Mouse (Mus musculus) gastrocnemius, adult 18-20 months (tissue): ENCODE data around the gene Gm45837. TPM values are rescaled to one million over a fixed set of nuclear protein-coding genes. Genes with fewer than 3 reads are reported as not detected.

Experiments
- DNase-seq: peaks from one replicate; pipeline ENCODE4 v3.0.0; 2021; ENCODE audit warnings: low spot score
- total RNA-seq, 2 experiments: library from RNA; stranded (reverse); gene quantifications; 2 replicates each; pipeline ENCODE4 v1.2.3; 2021

Gm45837 gene
- total RNA-seq, 2 experiments from 2014 or later, result not detected

DNA sequence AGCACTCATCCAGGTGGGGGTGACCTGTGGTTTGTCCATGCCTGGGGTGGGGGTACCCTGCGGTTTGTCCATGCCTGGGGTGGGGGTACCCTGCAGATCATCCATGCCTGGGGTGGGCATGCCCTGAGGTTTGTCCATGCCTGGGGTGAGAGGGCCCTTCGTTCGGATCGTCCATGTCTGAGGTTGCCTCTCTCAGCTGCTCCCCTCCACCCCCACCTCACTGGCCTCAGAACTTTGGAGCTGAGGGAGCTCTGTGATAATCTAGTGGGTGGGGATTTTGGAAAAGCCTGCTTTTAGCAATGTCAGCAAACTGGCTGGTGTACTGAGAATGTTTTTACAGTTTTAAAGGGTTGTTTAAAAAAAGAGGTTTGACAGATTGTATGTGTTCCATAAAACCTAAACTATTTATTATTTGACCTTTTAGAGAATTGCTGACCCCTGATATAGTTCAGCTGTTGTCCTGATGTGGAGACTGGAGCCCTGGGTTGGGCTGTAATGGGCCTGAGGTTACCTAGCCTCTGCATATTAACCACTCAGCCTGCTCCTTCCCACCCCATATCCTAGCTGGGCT, 18.7 kb upstream of the Gm45837 start:
- DNase-seq, result no peak

DNA sequence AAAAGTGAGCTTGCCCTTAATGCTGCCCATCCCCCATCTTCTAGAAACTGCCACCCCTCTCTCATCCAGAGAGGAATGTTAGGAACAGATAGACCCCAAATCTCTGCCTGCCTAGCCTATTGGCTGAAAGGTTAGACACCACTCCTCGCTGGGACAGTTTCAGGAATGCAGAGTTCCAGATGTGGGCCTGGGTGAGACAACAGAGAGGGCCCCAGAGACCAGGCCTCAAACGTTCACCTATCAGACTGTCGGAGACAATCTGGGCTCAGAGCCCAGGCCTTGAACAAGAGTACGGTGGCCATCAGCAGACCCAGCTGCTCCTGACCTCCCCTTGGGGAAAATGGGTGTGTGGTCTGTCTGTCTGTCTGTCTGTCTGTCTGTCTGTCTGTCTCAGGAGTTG, 17.7 kb upstream of the Gm45837 start:
- no peak for DNase-seq

DNA sequence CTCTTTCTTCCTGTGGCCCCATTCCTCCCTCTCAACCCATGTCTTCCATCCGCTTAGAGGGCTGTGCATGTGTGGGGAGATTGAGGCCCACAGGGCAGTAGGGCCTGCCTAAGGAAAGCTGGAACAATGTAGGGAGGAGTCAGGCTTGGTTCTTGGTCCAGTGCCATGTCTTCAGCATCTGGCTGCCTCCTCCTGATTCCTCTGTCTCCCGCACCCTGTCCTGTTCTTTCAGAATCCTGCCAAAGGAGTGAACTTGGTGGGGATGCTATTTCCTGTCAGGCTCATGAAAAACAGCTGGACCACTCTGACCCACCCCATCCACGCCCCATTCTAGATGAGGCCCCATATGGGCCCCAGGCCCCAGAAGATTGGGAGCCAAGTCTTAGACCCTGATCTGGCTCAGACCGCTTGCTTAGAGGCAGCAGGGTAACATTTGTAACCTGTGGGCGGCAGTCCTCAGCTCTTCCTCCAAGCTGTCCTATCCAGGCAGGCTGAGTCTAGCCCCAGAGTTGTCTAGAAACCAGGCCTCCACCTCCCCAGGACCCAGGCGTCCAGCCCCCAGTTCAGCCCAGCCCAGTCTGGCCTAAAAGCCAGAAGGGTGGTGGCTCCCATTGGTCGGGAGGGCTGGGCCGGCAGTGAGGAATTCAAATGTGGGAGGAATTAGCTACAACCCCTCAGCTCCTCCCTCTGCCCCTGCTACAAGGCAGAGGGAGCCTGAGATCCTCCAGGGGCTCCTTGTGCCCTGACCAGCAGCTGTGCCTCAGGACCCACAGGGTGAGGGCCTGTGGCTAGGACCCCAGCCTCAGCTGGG, 16.8 kb upstream of the Gm45837 start:
- DNase-seq, result peak; percentile 78

DNA sequence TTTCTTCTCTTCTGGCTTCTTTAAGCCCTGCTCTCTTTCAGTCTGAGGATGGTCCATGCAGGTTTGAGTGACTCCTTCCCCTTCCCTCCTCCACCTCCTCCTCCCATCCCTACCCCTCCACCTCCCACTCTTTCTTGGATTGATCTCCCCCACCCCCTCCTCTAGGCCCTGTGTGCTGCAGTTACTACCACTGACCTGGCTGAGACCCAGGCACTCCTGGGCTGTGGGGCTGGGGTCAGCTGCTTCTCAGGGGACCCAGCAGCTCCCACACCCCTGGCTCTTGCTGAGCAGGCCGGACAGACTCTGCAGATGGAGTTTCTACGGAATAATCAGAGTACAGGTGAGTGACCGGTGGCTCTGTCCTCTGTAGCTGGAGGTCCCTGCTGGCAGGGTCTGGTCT, 16.1 kb upstream of the Gm45837 start:
- DNase-seq, result no peak

DNA sequence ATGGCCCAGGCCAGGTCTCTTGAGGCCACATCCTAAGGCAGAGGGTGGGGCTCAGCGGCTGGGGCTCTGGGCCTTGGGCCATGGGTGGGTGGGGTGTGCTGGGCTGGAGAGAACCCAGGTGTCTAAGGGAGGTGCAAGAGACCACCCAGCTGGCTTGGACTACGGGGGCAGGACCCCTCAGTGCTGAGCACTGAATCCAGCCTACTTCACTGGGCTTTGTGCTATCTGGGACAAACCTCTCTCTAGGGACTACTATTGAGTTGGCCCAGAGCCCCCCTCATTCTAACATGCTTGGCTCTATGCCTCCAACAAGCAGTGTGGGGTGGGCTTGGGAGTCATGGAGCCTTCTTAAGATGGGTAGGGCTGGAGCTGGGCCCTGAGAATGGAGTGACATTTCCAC, 15.2 kb upstream of the Gm45837 start:
- no peak for DNase-seq

DNA sequence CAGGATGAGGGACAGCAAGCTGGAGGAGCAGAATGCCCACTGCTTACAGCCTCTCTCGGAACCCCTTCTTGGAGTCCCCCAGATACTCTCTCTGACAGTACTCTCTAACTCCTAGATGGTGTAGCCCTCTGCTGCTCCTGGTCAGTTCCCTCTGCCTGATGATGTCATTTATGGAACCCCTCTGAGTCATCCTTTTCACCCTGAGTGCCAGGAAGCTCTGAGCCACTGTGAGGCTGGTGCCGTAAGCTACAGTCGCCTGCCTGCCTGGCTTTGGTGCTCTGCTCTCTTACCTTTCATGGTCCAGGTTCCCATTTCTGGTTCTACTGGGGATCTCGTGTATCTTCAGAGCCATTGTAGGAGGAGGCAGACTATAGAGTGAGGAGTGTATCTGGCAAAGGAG, 13.5 kb upstream of the Gm45837 start:
- no peak for DNase-seq

DNA sequence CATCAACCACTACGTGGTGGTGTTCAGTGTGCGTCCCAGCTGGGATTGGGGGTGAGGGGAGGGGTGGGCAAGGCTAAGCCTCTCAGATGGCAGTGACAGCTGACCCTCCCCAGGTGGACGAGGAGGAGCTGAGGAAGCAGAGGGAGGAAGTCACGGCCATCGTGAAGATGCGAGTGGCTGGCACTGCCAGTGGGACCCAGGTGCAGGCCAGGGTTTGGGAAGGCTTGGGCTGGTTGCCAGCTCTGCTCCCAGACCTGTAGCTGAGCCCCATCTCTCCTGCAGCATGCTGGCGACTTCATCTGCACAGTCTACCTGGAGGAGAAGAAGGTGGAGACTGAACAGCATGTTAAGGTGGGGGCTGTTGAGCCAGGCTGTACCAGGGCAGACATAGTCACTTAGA, 9.2 kb upstream of the Gm45837 start:
- no peak for DNase-seq

DNA sequence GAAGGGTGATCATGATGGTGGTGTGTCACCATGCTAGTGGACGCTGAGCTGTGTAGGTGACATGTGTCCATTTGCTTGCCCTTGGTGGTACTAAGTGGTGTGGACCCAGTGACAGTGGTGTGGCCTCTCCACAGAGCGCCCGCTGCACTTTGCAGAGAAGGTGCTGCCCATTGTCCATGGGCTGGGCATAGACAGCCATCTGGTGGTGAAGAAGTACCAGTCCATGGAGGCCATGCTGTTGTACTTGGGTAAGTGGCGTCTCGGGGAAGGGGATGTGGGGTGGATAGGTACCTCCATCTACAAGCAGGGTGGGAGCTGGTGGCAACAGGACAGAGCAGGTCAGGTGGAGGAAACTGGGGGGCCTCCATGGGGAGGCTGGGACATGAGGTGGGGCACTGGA, 6.9 kb upstream of the Gm45837 start:
- no peak for DNase-seq

DNA sequence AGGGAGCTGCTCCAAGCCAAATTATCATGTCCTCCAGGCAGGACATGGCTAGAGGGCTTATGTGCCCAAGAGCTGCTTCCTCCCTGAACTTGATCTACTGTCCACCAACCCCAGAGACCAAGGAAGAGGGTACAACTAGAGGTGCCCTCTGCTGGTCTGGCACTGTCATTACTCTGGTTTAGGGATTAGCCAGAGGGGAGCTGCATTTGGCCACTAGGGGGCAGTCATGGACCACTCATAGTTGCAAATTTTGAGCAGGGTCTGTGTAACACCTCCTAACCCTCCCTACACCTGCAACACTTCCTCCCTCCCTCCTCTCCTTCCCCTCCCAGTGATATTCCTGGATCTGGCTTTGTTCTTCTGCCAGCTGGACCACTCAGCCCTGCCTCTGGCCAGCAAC, 2.1 kb downstream of the Gm45837 start:
- peak; percentile 89 for DNase-seq

DNA sequence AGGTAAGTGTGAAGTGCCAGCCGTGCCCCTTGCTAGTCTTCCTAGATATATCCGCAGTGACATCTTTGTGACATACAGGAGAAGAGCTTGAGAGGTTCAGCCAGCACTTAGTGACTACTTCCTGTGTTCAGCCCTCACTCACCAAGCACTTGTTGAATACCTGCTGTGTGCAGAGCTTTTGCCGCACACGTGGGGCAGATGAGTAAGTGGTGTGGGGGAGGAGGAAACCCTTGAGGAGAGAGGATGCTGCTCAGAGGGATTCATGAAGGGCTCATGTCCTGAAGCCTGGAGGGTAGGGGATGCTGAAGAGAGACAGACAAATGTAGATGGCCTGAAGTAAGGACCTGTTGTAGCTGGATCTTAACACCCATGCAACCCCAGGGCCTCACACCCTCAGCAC, 3.5 kb downstream of the Gm45837 start:
- DNase-seq, result no peak

DNA sequence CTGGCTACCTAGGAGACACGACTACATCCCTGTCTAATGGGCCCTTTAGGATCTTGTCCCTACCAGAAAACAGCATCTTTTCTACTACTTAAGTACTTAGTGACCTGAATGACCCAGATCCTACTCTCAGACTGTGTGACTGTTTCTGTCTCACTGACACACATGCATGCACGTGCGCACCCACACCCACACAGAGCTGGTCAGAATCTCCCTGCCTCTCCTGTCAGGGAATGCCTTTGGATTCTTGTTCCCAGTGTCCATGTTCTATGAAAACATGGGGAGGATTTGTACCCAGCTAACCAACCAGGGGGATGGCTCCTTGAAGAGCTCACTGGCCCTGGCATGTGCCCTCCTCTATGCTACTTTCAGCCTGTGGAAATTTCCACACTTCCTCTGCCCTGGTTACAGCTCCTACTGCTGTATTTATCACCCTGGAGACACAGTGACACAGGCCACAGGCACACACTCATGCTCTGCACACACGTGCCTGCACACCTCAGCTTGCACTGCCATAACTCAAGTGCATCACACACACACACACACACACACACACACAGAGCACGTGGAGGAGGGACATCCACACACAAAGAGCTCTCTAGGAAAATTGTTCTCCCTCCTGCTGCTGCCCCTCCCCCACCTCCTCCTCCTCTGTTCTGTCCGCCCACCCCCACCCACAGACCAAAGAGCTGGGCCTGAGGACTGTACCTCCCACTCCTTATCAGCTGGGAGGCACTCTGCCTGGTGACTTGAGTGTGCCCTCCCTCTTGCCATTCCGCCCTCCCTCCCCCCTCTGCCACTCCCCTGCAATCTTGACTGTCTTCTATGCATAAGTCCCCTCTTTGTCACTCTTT, 4.2 kb downstream of the Gm45837 start:
- no peak for DNase-seq

DNA sequence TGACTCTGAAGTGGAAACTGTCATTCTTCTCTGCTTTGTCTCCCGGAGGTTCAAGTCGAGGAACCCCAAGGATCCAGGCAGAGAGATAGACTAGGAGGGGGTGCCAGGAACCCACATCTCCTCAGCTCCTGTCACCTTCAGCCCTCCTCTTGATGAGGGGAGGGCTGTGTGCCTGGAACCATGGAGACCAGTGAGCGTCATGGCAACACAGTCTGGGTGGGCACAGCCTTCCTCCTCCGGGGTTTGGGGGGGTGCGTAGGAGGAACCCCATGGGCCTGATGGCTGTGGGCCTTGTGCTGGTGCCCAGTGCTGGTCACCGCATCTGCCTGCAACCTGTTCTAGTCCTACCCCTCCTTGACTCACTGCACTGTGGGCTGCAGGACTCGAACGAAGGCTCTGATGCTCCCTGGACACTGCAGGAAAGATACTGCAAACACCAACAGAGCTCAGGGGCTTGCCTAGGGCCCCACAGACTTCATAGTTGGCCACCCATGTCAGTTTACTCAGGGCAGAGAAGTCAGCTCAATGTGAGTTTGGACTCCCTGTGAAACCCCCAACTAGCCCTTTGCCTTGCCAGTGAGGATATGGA, 4.9 kb downstream of the Gm45837 start:
- no peak for DNase-seq

DNA sequence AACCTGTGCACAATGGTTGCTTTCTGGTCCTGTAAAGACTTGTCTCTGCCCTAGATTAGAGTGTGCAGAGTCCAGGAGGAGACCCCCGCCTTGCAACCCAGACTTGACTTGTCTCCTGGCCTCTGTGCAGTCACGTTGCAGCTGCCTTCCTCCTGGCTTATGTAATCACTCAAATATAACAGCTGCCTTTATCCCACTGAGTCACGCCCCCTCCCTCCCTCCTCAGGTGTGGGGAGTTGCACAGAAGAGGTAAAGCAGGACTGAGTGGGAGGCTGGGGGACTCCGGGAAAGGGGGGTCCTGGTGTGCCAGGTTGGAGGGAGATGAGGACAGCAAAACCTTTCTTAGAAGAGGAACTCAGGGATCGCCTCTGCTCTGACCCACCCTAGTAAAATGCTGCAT, 5.7 kb downstream of the Gm45837 start:
- no peak for DNase-seq

DNA sequence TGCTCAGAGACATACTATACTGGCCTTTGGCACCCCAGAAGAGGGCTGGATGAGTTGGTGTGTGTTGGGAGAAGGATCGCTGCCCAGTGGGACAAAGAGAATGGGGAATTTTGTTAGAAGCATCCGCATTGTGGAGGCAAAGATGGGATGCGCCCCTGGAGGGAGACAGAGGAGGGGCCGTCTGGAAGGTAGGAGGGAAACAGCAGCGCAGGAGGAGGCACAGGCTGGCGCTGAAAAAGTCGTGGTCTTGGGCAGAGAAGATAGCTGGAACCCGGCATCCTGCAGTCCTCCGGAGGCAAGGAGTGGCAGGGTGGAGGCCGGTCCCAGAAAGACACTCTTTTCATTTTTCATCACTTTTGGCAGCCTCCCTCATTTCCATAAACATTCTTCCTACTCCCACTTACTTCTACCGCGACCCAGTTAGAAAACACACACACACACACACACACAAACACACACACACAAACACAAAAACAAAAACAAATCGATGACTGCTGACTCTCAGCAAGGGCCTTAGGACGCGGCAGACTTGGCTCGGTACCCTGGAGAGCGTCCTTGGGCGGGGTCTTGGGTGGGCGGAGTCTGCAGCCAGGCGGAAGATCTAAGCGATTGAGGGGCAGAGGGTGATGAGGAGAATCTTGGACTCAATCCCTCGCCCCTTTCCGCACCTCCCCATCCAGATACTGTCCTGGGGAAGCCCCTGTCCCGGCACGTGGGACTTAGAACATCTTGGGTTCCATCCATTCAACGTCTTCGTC, 8.5 kb downstream of the Gm45837 start:
- DNase-seq, result no peak

DNA sequence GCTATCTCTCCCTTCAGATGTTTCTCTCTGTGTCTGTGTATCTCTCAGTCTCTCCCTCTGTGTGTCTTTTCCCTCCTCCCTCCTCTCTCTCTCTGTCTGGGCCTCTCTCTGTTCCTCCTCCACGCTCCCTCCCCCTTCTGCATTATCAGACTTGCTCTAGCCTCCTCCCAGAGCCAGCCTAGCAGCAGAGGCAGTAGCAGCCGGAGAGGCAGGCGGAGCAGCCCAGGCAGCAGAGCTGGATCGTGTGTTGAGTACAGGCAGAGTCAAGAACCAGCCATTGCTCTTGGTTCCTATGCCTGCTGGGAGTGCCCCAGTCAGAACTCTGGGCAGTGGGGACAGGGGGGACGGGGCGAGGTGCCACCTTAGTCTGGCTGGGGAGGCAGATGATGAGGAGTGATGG, 10.8 kb downstream of the Gm45837 start, which contains the start of gene Pde2a:
Gene Pde2a, plus strand, starts transcription at position 163 of the 400 bp plus-strand sequence.
- no peak for DNase-seq

DNA sequence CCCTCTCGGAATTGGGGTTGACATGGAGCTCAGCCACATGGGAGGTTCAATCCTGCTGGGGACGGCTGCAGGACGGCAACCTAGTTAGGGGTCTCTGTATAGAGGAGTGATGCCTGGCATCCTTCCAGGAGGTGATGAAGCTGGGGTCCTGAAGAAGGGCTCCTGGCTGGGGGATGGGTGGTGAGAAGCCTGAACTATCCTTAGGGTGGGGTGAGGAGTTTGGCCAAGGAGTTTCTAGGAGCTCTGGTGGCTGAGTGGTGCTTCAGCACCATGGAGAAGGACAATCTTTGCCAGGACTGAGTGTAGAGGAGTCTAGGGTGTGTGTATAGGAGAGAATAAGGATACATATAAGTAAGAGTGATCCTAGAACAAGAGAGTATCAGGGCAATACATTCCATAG, 11.4 kb downstream of the Gm45837 start:
- DNase-seq, result no peak

DNA sequence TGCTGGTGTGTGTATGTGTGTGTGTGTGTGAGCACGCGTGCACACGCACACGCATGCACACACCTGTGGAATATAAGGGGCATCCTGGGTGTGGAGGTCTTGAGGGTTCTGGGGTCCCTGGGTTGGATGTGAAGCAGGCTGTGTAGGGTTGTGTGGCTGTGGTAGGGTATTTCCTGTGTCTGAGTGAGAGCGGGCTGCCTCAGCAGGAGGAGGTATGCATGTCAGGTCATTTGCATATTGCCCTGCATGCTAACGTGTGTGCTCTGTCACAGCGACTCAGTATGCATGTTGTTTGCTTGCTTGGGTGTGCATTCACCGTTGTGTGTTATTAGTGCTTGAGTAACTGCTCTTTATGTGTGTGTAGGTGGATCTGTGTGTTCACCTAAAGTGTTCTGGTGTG, 12.0 kb downstream of the Gm45837 start:
- no peak for DNase-seq

DNA sequence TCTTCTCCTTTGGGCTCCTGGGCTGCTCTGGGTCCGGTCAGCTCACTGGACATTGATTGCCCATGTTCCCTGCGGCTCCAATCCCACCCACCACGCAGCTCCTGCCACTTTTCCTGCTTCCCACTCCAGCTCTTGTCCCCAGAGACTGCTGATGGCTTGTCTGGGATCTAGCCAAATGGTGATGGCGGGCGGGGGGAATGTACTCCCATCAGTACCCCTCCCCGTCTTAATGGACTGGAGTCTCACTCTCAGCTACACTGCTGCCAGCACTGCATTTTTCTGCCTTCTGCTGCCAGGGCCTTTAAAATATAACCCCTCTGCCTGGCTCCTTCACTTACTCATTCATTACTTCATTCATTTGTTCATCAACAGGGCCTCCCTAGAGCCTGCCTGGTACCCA, 13.3 kb downstream of the Gm45837 start:
- DNase-seq, result no peak

DNA sequence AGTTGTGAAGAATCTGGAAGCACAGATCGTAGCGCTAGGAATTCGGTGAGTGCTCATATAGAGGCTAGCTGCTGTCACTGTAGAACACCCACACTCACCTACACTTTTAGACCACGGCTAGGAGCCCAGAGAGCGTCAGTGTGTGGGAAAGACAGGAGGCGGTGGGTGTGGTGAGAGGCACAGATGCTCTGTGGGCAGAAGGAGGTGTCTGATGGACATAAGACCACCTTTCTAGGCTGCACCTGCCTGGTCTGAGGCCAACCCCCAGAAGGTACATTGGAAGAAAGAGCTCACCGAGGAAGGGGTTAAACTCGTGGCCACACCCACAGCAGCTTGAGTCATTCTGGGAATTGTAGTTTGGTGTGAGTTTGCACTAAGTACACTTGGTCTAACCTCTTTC, 16.0 kb downstream of the Gm45837 start:
- DNase-seq, result no peak

DNA sequence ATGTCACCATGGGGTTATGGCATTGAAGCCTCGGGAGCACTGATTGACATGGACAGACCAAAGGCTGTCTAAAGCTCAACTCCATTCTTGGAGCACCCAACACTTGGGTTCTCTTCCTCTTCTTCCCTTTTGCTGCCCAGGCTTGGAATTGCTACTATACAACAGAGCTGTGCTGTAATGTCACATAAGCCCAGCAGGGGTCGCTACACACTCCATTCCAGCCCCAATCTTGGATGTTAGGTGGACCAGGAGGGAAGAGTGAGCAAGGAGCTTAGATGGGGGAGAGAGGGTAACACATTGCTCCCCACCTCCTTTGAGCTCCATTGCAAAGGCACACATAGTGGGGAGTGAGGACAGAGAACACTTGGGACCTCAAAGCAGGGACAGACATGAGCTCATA, 17.1 kb downstream of the Gm45837 start:
- DNase-seq, result peak; percentile 35

DNA sequence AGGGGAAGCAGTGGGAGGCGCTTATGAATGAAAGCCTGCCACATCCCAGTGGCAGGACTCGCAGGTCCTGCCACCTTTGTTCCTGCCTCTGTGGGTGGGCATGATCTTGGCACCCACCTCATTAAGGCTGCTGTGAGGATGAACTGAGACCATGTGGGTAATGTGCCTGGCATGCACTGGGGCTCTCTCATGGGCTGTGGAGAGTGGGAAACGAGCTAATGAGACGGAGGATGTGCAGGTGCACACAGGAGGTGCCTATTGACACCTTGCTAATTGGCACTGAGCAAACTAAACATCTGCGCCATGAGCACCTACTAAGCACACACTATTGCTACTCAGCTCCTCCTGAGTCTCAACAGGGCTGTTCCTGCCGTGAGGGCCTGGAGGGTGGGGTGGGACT, 24.4 kb downstream of the Gm45837 start:
- DNase-seq, result no peak
